Mouse (Mus musculus) cortical plate, adult 2 months (tissue): Measurements from ENCODE around the gene Olfr688.

Experiments
- CTCF ChIP-seq: fragments of 200-500 bp; IDR thresholded peaks from 2 replicates; pipeline ENCODE4 v1.5.1; 2011; ENCODE audit warnings: mild to moderate bottlenecking, control low read depth, low read length; ENCODE audit not compliant: insufficient read depth; ENCODE audit errors: extremely low read depth
- POLR2A ChIP-seq: fragments of 200-500 bp; IDR thresholded peaks from 2 replicates; pipeline ENCODE4 v1.6.1; 2011; ENCODE audit warnings: mild to moderate bottlenecking, low read length, control low read depth; ENCODE audit not compliant: insufficient read depth; ENCODE audit errors: extremely low read depth

DNA sequence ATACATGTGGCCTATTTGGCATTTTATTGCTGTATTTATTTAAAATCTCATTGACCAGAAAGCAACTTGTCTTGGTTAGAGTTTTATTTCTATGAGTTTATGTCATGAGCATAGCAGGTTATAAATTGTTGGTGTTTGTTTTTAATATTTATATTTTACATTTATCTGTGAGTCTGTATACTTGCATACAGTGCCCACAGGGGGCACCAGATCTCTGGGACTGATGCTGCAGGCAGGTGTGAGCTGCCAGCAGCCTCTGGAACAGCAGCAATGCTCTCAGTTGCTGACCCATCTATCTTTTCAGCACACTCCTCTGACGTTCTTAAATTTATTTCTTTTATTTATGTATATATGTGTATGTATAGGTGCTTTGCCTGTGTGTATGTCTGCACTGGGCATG lies 39.7 kb upstream of the Olfr688 start:
- TF ChIP-seq CTCF = no peak
- TF ChIP-seq POLR2A = no peak
